Mouse (Mus musculus) forelimb bud, embryonic 11.5 days (tissue): Measurements from ENCODE around the gene Btbd35f20.
"Not testable (repeated sequence)": the region's sequence is repeated elsewhere in the genome, so short reads cannot be mapped to it uniquely, and the experiment has no call there.

Experiments used
- DNase-seq: peaks from one replicate; pipeline ENCODE4 v3.0.0-alpha.2; 2012; ENCODE audit warnings: low read depth, low spot score

Gene Btbd35f20

GRCm38 (mm10) chrX:4291145-4291544 is at the start of gene Btbd35f20:
Gene Btbd35f20, minus strand, starts transcription at chrX:4291245.
- DNase-seq: not testable (repeated sequence)
